Mouse (Mus musculus) erythroblast, embryonic 14.5 days (primary cell): ENCODE data around the gene Neurod2. TPM values are rescaled to one million over a fixed set of nuclear protein-coding genes. Genes with fewer than 3 reads are reported as not detected.

Source experiments
- H3K27me3 ChIP-seq: 2 replicates; pipeline ENCODE4 v1.6.1; 2012; ENCODE audit warnings: inconsistent platforms; ENCODE audit not compliant: control insufficient read depth
- H3K36me3 ChIP-seq: 2 replicates; pipeline ENCODE4 v1.6.1; 2012; ENCODE audit warnings: mild to moderate bottlenecking, inconsistent platforms; ENCODE audit not compliant: control insufficient read depth
- H3K4me1 ChIP-seq: 2 replicates; pipeline ENCODE4 v1.6.1; 2012; ENCODE audit warnings: inconsistent platforms; ENCODE audit not compliant: control insufficient read depth
- H3K4me3 ChIP-seq: replicated peaks from 2 replicates; pipeline ENCODE3; 2012; ENCODE audit warnings: moderate library complexity, mild to moderate bottlenecking, inconsistent platforms
- H3K9me3 ChIP-seq: 2 replicates; pipeline ENCODE4 v1.6.1; 2012; ENCODE audit warnings: low read length, inconsistent platforms, mixed read lengths; ENCODE audit not compliant: control insufficient read depth
- GATA1 ChIP-seq: IDR thresholded peaks from 2 replicates; pipeline ENCODE4 v1.6.1; 2012; ENCODE audit warnings: low read length, inconsistent platforms, mixed read lengths
- TAL1 ChIP-seq: IDR thresholded peaks from 3 replicates; pipeline ENCODE4 v1.6.1; 2012; ENCODE audit warnings: low read length, inconsistent platforms, mixed read lengths
- polyA plus RNA-seq: library from polyadenylated mRNA; stranded (reverse); fragments of >175 nt; gene quantifications from 2 replicates; pipeline ENCODE4 v1.2.3, GENCODE M21; 2012

The Neurod2 gene
- polyA plus RNA-seq, 1 experiment: not detected

- Histone ChIP-seq H3K4me3 (no peak overlapping the region), H3K27me3 (peaks cover 100% of the 10 kb centered on the region), H3K36me3 (no peaks in the 10 kb centered on the region), H3K4me1 (no peaks in the 10 kb centered on the region), H3K9me3 (no peaks in the 10 kb centered on the region; the same call in 1 of the 2 replicates)
- TF ChIP-seq TAL1 (no peak), GATA1 (no peak)
Observed at GRCm38 (mm10) chr11:98321677-98322003, 7.8 kb downstream of the Neurod2 start.

GRCm38 (mm10) chr11:98320806-98321676, 8.4 kb downstream of the Neurod2 start:
- Histone ChIP-seq H3K27me3 (peaks cover 100% of the 10 kb centered on the region), H3K4me3 (no peak overlapping the region), H3K36me3 (no peaks in the 10 kb centered on the region), H3K4me1 (no peaks in the 10 kb centered on the region), H3K9me3 (no peaks in the 10 kb centered on the region; the same call in 1 of the 2 replicates)
- TF ChIP-seq GATA1 (no peak), TAL1 (no peak)

GRCm38 (mm10) chr11:98320381-98320780, 9.1 kb downstream of the Neurod2 start:
- Histone ChIP-seq H3K4me3 (no peak overlapping the region), H3K36me3 (no peaks in the 10 kb centered on the region), H3K9me3 (no peaks in the 10 kb centered on the region; the same call in 1 of the 2 replicates), H3K27me3 (peaks cover 100% of the 10 kb centered on the region), H3K4me1 (no peaks in the 10 kb centered on the region)
- no peak for TF ChIP-seq TAL1
- no peak for TF ChIP-seq GATA1

GRCm38 (mm10) chr11:98319944-98320343, 9.5 kb downstream of the Neurod2 start:
- H3K27me3 ChIP-seq: peaks cover 100% of the 10 kb centered on the region
- H3K4me1 ChIP-seq: no peaks in the 10 kb centered on the region
- no peaks in the 10 kb centered on the region for H3K36me3 ChIP-seq
- no peak overlapping the region for H3K4me3 ChIP-seq
- TF ChIP-seq GATA1: no peak
- no peak for TF ChIP-seq TAL1
- H3K9me3 ChIP-seq: no peaks in the 10 kb centered on the region; the same call in 1 of the 2 replicates

- Histone ChIP-seq H3K4me3 (no peak overlapping the region), H3K27me3 (peaks cover 97% of the 10 kb centered on the region), H3K36me3 (no peaks in the 10 kb centered on the region), H3K9me3 (no peaks in the 10 kb centered on the region; the same call in 1 of the 2 replicates), H3K4me1 (no peaks in the 10 kb centered on the region)
- no peak for TF ChIP-seq GATA1
- no peak for TF ChIP-seq TAL1
Observed at GRCm38 (mm10) chr11:98319544-98319943, 9.9 kb downstream of the Neurod2 start.

GRCm38 (mm10) chr11:98319120-98319519, 10.3 kb downstream of the Neurod2 start:
- Histone ChIP-seq H3K27me3 (peaks cover 97% of the 10 kb centered on the region), H3K9me3 (no peaks in the 10 kb centered on the region; the same call in 1 of the 2 replicates), H3K4me3 (no peak overlapping the region), H3K4me1 (no peaks in the 10 kb centered on the region), H3K36me3 (no peaks in the 10 kb centered on the region)
- TF ChIP-seq TAL1 (no peak), GATA1 (no peak)

- no peaks in the 10 kb centered on the region; the same call in 1 of the 2 replicates for H3K9me3 ChIP-seq
- peaks cover 95% of the 10 kb centered on the region for H3K27me3 ChIP-seq
- no peaks in the 10 kb centered on the region for H3K36me3 ChIP-seq
- no peaks in the 10 kb centered on the region for H3K4me1 ChIP-seq
- TF ChIP-seq TAL1 (no peak), GATA1 (no peak)
- H3K4me3 ChIP-seq: no peak overlapping the region
Observed at GRCm38 (mm10) chr11:98318421-98319116, 10.9 kb downstream of the Neurod2 start.

- H3K36me3 ChIP-seq: no peaks in the 10 kb centered on the region
- TF ChIP-seq TAL1 (no peak), GATA1 (no peak)
- no peaks in the 10 kb centered on the region for H3K4me1 ChIP-seq
- no peak overlapping the region for H3K4me3 ChIP-seq
- no peaks in the 10 kb centered on the region; the same call in 1 of the 2 replicates for H3K9me3 ChIP-seq
- H3K27me3 ChIP-seq: peaks cover 90% of the 10 kb centered on the region
Observed at GRCm38 (mm10) chr11:98317479-98317878, 12.0 kb downstream of the Neurod2 start.

GRCm38 (mm10) chr11:98313790-98314323, 15.6 kb downstream of the Neurod2 start:
- Histone ChIP-seq H3K36me3 (no peaks in the 10 kb centered on the region), H3K9me3 (no peaks in the 10 kb centered on the region), H3K4me3 (no peak overlapping the region), H3K4me1 (no peaks in the 10 kb centered on the region), H3K27me3 (peaks cover 63% of the 10 kb centered on the region)
- TF ChIP-seq GATA1 (no peak), TAL1 (no peak)
